Mouse (Mus musculus) spleen, adult 2 months (tissue): ENCODE results near the gene Nfkb2.

Experiments
- CTCF ChIP-seq: fragments of 200-500 bp; IDR thresholded peaks from 2 replicates; pipeline ENCODE4 v1.5.1; 2011; ENCODE audit warnings: mild to moderate bottlenecking, inconsistent platforms; ENCODE audit not compliant: insufficient read depth, insufficient read length, insufficient replicate concordance; ENCODE audit errors: extremely low read depth
- POLR2A ChIP-seq: fragments of 200-500 bp; IDR thresholded peaks from 2 replicates; pipeline ENCODE4 v1.6.1; 2011; ENCODE audit warnings: low read depth, low read length, inconsistent platforms

DNA sequence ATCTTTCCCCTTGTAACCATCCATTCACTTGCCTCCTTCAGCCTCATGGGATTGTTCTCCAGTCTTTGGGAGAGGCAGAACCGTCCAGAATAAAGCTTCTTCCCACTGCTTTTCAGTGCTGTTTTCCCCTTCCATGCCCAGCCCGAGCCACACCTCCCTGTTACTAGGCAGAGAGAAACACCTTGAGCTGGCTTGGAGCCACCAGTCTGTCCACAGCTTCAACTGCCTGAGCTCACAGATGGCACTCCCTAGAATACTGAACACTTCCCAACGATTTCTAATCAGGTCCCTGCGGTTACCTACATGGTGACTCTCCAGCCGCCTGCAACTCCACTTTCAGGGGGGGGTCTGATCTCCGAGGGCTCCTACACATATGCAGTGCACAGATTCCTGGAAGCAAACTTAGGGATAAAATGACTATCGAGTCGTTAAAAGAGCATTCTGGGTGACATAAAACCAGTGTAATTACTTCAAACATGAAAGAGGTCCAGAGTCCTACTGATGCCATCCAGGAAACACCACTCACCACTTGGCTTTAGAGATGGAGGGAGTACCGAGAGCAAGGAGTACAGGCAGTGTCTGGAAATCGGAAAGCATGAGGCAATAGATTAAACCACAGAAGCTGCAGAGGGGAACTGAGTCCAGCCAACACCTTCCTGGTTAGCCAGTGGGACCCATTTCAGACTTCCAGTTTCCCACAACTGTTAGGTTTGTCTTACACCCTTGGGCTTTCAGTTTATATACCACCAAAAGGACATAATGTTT, 46.2 kb downstream of the Nfkb2 start, which contains the start of gene 2310034G01Rik:
- TF ChIP-seq CTCF (no peak), POLR2A (no peak)
